Mouse (Mus musculus) B cell, adult (primary cell): ENCODE data around the gene Tmem80. TPM values are rescaled to one million over a fixed set of nuclear protein-coding genes. Genes with fewer than 3 reads are reported as not detected.

Experiments used
- total RNA-seq: library from RNA; stranded (reverse); gene quantifications from 4 replicates; pipeline ENCODE4 v1.2.4, GENCODE M21; 2023; ENCODE audit not compliant: inconsistent age

The Tmem80 gene
- 14.7 to 20.5 TPM (median 19.9 TPM) in 4 replicates for total RNA-seq

DNA sequence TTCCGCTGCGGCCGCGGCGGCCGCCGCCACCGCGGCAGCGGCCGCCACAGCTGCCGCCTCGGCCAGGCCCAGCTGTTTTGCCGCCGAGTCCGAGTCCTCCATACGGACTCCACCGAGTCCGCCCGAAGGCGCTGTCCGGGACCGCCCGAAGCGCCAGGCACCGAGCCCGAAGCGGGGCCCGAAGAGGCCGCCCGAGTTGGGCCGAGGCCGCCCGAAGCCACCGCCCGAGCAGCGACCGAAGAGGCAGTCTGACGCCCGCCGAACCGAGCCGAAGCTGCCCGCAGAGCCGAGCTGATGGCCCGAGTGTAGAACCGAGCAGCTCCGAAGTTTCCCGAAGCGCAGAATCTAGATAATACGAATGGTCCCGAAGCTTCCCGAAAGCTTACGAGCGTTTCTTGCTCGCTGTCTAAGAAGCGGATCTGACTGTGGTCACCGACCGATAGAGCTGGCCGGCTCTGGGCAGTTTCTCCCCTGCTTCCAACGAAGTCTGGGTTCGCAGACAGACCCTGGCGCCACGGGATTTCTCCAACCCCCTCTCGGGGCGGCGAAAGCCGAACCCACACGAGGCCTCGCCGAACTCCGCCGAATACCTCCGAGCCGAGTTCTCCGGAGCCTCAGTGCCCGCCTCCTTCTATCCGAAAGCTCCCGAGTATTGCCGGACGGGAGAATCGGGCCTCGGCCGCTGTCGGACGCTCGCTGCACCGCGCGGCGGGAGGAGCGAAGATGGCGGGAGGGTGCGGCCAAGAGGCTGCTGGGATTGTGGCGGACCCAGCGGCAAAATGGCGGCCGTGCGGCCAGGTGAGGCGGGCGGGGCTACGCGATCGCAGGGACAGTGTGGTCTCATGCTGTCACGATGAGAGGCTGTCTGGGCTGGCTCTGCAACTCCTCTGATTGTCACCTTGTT lies at the start of gene Tmem80, which contains the start of gene Deaf1:
Tmem80 (plus strand) TSS at position 271 of the 904 bp plus-strand sequence.
Deaf1 (minus strand) TSS at position 222 of the 904 bp plus-strand sequence.

DNA sequence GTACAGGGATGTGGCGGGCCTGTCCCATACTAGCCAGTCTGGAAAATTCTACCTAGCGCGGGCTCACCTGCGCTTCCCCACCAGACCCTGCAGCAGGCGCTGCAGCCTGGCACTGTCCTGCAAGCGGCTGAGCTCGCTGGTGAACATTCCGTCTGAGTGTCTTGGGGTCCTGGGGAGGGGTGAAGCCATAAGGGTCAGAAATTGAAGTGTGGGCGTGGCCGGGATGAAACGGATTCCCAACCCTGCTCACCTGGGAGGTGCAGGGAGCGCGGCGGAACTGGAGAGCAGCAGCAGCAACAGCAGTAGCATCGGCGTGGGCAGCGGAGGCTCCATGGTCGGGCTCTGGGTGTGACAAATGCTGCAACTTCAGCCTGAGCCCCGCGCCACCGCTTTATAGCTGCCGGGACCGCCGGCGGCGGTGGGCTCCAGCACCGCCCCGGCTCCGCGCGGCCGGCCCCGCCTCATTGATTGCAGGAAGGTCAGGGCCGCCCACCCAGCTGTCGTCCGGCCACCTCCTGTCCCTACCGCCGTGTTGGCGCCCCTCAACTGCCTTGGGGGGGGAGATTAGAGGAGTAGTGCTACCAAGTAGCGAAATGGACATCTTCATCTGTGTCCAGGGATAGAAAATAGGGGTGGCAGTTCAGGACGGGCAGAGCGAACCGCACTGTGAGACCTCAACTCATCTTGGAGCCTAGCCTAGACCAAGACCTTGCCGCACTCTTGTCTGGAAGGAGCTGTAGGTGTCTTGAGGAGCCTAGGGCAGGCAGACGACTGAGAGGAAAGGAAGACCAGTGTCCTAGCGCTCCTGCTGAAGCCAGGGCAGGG lies 48.6 kb upstream of the Tmem80 start, which contains the start of gene Sct:
Sct (minus strand) TSS at position 368 of the 825 bp plus-strand sequence.

GRCm38 (mm10) chr7:141291921-141292582 lies 35.5 kb upstream of the Tmem80 start, which contains the start of gene Drd4:
TSS of gene Drd4 (plus strand) at chr7:141292006.

GRCm38 (mm10) chr7:141338576-141339131 lies 11.1 kb downstream of the Tmem80 start, which contains the start of gene Eps8l2:
TSS of gene Eps8l2 (plus strand) at chr7:141338880.

Other genes with a start within 250 kb of the Tmem80 start
- 22.4 to 30.5 TPM (median 27.5 TPM) in 4 replicates for gene Pkp3, start 249.5 kb upstream of the Tmem80 start, total RNA-seq
- 35.5 to 39.1 TPM (median 37.6 TPM) in 4 replicates for gene Sigirr, start 227.2 kb upstream of the Tmem80 start, total RNA-seq
- gene Ano9, start 209.9 kb upstream of the Tmem80 start, total RNA-seq = not detected in 4 replicates
- 7.8 to 11.5 TPM (median 9.6 TPM) in 4 replicates for gene Ptdss2, start 205.4 kb upstream of the Tmem80 start, total RNA-seq
- gene Rnh1, start 154.9 kb upstream of the Tmem80 start, total RNA-seq = 67.1 to 79.0 TPM (median 70.2 TPM) in 4 replicates
- 22.9 to 33.3 TPM (median 30.1 TPM) in 4 replicates for gene Hras, start 133.7 kb upstream of the Tmem80 start, total RNA-seq
- gene Lrrc56, start 133.6 kb upstream of the Tmem80 start, total RNA-seq = 6.7 to 10.0 TPM (median 8.1 TPM) in 4 replicates
- gene Lmntd2, start 113.7 kb upstream of the Tmem80 start, total RNA-seq = 3.7 to 4.6 TPM (median 4.1 TPM) in 4 replicates
- gene Rassf7, start 111.9 kb upstream of the Tmem80 start, total RNA-seq = 8.4 to 13.1 TPM (median 10.6 TPM) in 4 replicates
- 136 to 148 TPM (median 141 TPM) in 4 replicates for gene Phrf1, start 99.0 kb upstream of the Tmem80 start, total RNA-seq
- 32.3 to 66.0 TPM (median 40.5 TPM) in 4 replicates for gene Irf7, start 61.3 kb upstream of the Tmem80 start, total RNA-seq
- not detected in 4 replicates for gene Cdhr5, start 51.0 kb upstream of the Tmem80 start, total RNA-seq
- not detected in 4 replicates for gene Sct, start 48.6 kb upstream of the Tmem80 start, total RNA-seq
- not detected in 4 replicates for gene Drd4, start 35.7 kb upstream of the Tmem80 start, total RNA-seq
- gene Deaf1, start within 50 bp of the Tmem80 start, total RNA-seq = 33.9 to 38.7 TPM (median 37.0 TPM) in 4 replicates
- gene Eps8l2, start 11.1 kb downstream of the Tmem80 start, total RNA-seq = 1.2 TPM in 1 of 4 replicates, not detected in the others
- gene Taldo1, start 64.5 kb downstream of the Tmem80 start, total RNA-seq = 139 to 149 TPM (median 140 TPM) in 4 replicates
- gene Gatd1, start 86.4 kb downstream of the Tmem80 start, total RNA-seq = 34.1 to 35.8 TPM (median 34.8 TPM) in 4 replicates
- gene Cend1, start 101.8 kb downstream of the Tmem80 start, total RNA-seq = not detected in 4 replicates
- 44.4 to 46.9 TPM (median 46.3 TPM) in 4 replicates for gene Slc25a22, start 110.2 kb downstream of the Tmem80 start, total RNA-seq
- 5.6 to 6.9 TPM (median 6.6 TPM) in 4 replicates for gene Pidd1, start 116.3 kb downstream of the Tmem80 start, total RNA-seq
- 2,310 to 2,622 TPM (median 2,359 TPM) in 4 replicates for gene Rplp2, start 119.6 kb downstream of the Tmem80 start, total RNA-seq
- 49.9 to 60.8 TPM (median 54.8 TPM) in 4 replicates for gene Pnpla2, start 127.5 kb downstream of the Tmem80 start, total RNA-seq
- gene Cracr2b, start 133.4 kb downstream of the Tmem80 start, total RNA-seq = not detected in 4 replicates
- gene Cd151, start 139.7 kb downstream of the Tmem80 start, total RNA-seq = 8.1 to 14.8 TPM (median 10.3 TPM) in 4 replicates
- 16.3 to 21.7 TPM (median 16.8 TPM) in 4 replicates for gene Polr2l, start 147.4 kb downstream of the Tmem80 start, total RNA-seq
- gene Tspan4, start 147.5 kb downstream of the Tmem80 start, total RNA-seq = 2.1 to 4.1 TPM (median 3.3 TPM) in 4 replicates
- gene Chid1, start 212.1 kb downstream of the Tmem80 start, total RNA-seq = 21.3 to 25.0 TPM (median 22.2 TPM) in 4 replicates
- gene Ap2a2, start 234.4 kb downstream of the Tmem80 start, total RNA-seq = 37.2 to 43.5 TPM (median 39.6 TPM) in 4 replicates